Mouse (Mus musculus): ENCODE results near the gene 2700049A03Rik.

GRCm38 (mm10) chr12:71271131-71271530 lies 134.5 kb downstream of the 2700049A03Rik start:
- no peak for TF ChIP-seq CTCF (conservative IDR thresholded peaks at IDR 0.05; ENCODE audit: insufficient read depth, insufficient read length, low read depth, low read length)
- TF ChIP-seq POLR2A (IDR thresholded peaks at IDR 0.05; ENCODE audit: low read depth, low read length) = no peak

All from kidney, adult 2 months (tissue).